Mouse (Mus musculus): Measurements from ENCODE around the gene Hspb2. TPM values are rescaled to one million over a fixed set of nuclear protein-coding genes. Genes with fewer than 3 reads are reported as not detected.
A peak's percentile ranks its signal among the peaks of the same experiment; 100 is the strongest.

Hspb2 gene
- polyA plus RNA-seq, 1 experiment from 2014 or later = 21.6 TPM

DNA sequence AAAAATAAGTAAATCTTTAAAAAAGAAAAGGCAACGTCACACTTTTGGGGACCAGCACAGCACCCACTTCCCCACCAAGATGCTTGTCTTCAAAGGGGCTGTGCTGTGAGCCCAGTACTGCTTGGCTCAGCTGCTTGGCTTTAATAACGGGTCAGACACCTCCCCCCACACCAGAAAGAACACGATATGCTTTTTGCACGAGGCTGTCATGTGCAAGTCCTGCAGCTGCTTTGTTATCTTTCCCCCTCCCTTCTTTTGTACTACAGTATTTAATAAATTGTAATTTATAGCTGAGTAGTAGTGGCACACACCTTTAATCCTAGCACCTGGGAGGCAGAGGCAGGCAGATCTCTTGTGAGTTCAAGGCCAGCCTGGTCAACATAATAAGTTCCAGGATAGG is 33.3 kb downstream of the Hspb2 start:
- Histone ChIP-seq H3K27me3 (ENCODE audit: control insufficient read depth, insufficient read depth, low read length) (no peaks in the 10 kb centered on the region), H3K4me3 (ENCODE audit: low read depth, low read length) (no peak overlapping the region), H3K36me3 (ENCODE audit: control insufficient read depth, insufficient read depth, low read length) (no peaks in the 10 kb centered on the region), H3K27ac (replicated peaks) (no peak overlapping the region), H3K9ac (ENCODE audit: low read length) (no peak overlapping the region), H3K4me1 (replicated peaks; ENCODE audit: control insufficient read depth, insufficient read depth) (0 out of 2 replicates have a peak, but pooled peaks cover 6% of the 10 kb centered on the region), H3K4me2 (replicated peaks; ENCODE audit: low read depth) (no peak overlapping the region), H3K9me3 (ENCODE audit: control insufficient read depth, low read length) (no peaks in the 10 kb centered on the region)
- ATAC-seq (ENCODE audit: low FRiP score, low TSS enrichment) (no peak), DNase-seq (ENCODE audit: low spot score) (no peak)
- TF ChIP-seq CTCF (IDR thresholded peaks at IDR 0.05; ENCODE audit: low read depth) (no peak), EP300 (optimal IDR thresholded peaks at IDR 0.05) (no peak)
- WGBS = 60% methylated on average over 4 of the region's 4 CpGs

DNA sequence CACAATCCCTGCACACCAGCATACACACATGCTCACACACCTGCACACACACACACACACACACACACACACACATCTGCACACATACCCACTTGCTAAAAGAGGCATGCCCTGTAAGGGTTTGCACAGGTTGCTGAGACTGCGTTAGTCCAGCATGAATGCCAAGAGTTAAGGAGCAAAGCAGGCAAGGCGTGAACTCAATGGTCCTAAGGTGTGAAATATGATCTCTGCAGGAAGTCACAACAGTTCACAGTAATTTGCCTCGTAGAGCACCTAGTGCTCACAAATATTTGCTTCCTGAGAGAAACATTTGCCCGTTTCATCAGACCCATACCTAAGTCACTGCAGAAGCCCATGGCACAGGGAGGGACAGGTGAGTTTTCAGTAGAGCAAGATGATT is 38.0 kb downstream of the Hspb2 start:
- Histone ChIP-seq H3K36me3 (ENCODE audit: control insufficient read depth, insufficient read depth, low read length) (no peaks in the 10 kb centered on the region), H3K27me3 (ENCODE audit: control insufficient read depth, insufficient read depth, low read length) (no peaks in the 10 kb centered on the region), H3K4me1 (replicated peaks; ENCODE audit: control insufficient read depth, insufficient read depth) (no peaks in the 10 kb centered on the region), H3K9ac (ENCODE audit: low read length) (no peak overlapping the region), H3K4me2 (replicated peaks; ENCODE audit: low read depth) (no peak overlapping the region), H3K9me3 (ENCODE audit: control insufficient read depth, low read length) (no peaks in the 10 kb centered on the region), H3K27ac (replicated peaks) (no peak overlapping the region), H3K4me3 (ENCODE audit: low read depth, low read length) (no peak overlapping the region)
- WGBS = 29% methylated on average over 4 of the region's 4 CpGs
- peak; percentile 60; the same call in 1 of the 2 replicates for ATAC-seq (ENCODE audit: low FRiP score, low TSS enrichment)
- no peak for TF ChIP-seq CTCF (IDR thresholded peaks at IDR 0.05; ENCODE audit: low read depth)
- no peak for TF ChIP-seq EP300 (optimal IDR thresholded peaks at IDR 0.05)
- no peak for DNase-seq (ENCODE audit: low spot score)

DNA sequence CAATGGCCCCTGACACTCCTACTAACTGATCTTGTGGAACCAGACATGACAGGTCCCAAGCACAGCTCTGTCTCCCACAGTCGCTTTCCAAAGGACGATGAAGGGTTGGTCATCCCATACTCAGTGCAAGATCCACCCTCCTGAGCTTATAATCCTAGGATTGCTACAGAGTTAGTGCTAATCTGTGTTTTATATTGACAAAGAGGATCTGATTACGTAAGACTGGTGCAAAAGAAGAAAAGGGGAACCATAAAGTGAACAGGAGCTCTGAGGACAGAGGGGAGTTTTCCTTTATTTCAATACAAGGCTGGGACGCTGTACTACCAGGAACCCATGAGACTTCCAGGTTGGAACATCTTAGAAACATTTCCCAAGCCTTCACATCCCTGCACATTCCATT is 40.8 kb downstream of the Hspb2 start:
- Histone ChIP-seq H3K4me2 (replicated peaks; ENCODE audit: low read depth) (no peak overlapping the region), H3K9ac (ENCODE audit: low read length) (no peak overlapping the region), H3K4me3 (ENCODE audit: low read depth, low read length) (no peak overlapping the region), H3K36me3 (ENCODE audit: control insufficient read depth, insufficient read depth, low read length) (no peaks in the 10 kb centered on the region), H3K27me3 (ENCODE audit: control insufficient read depth, insufficient read depth, low read length) (no peaks in the 10 kb centered on the region), H3K9me3 (ENCODE audit: control insufficient read depth, low read length) (no peaks in the 10 kb centered on the region), H3K27ac (replicated peaks) (no peak overlapping the region), H3K4me1 (replicated peaks; ENCODE audit: control insufficient read depth, insufficient read depth) (no peaks in the 10 kb centered on the region)
- no peak for TF ChIP-seq CTCF (IDR thresholded peaks at IDR 0.05; ENCODE audit: low read depth)
- TF ChIP-seq EP300 (optimal IDR thresholded peaks at IDR 0.05) = no peak
- ATAC-seq (ENCODE audit: low FRiP score, low TSS enrichment) = no peak
- no peak for DNase-seq (ENCODE audit: low spot score)
- WGBS = 78% methylated on average over 4 of the region's 4 CpGs

DNA sequence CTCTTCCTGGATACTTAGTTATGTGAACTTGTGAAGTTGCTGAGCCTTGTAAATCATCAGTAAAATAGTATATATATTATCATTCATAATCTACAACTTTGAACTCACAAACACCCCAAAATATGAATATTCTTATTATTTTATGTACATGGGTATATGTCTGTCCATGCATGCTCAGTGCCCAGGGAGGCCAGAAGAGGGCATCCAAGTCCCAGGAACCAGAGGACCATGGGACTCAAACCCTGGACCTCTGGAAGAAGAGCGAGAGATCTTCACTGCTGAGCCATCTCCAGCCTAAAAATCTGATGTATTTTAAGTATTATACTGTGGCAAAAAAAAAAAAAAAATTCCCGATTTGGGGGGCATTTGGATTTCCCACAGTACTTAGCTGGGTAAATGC is 43.0 kb downstream of the Hspb2 start:
- Histone ChIP-seq H3K9me3 (ENCODE audit: control insufficient read depth, low read length) (no peaks in the 10 kb centered on the region), H3K36me3 (ENCODE audit: control insufficient read depth, insufficient read depth, low read length) (no peaks in the 10 kb centered on the region), H3K27me3 (ENCODE audit: control insufficient read depth, insufficient read depth, low read length) (no peaks in the 10 kb centered on the region), H3K9ac (ENCODE audit: low read length) (no peak overlapping the region), H3K4me3 (ENCODE audit: low read depth, low read length) (no peak overlapping the region), H3K27ac (replicated peaks) (no peak overlapping the region), H3K4me2 (replicated peaks; ENCODE audit: low read depth) (no peak overlapping the region), H3K4me1 (replicated peaks; ENCODE audit: control insufficient read depth, insufficient read depth) (no peaks in the 10 kb centered on the region)
- WGBS = 29% methylated on average over 2 of the region's 2 CpGs
- TF ChIP-seq CTCF (IDR thresholded peaks at IDR 0.05; ENCODE audit: low read depth) (peak; percentile 76), EP300 (optimal IDR thresholded peaks at IDR 0.05) (no peak)
- DNase-seq (ENCODE audit: low spot score) (peak; percentile 27), ATAC-seq (ENCODE audit: low FRiP score, low TSS enrichment) (no peak)

DNA sequence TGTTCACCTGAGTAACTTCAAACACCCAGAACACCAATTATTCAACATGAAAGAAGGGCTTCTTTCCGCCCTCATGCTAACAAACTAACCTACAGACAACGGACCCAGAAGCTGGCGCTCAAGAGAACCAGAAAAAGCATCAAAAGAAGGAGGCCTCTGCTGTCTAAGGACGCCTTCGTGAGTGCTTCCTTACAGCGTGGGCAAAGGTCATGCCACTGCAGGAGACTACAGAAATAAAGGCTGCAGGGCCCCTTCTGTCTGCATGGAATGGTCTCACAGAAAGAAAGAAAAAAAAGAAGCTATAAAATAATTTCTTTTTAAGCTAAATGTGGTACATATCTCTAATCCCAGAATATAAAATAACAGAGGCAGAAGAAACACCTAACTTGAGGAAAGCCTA is 47.2 kb downstream of the Hspb2 start:
- H3K9ac ChIP-seq (ENCODE audit: low read length) = no peak overlapping the region
- DNase-seq (ENCODE audit: low spot score) = no peak
- no peak for ATAC-seq (ENCODE audit: low FRiP score, low TSS enrichment)
- no peaks in the 10 kb centered on the region for H3K9me3 ChIP-seq (ENCODE audit: control insufficient read depth, low read length)
- TF ChIP-seq EP300 (optimal IDR thresholded peaks at IDR 0.05) (no peak), CTCF (IDR thresholded peaks at IDR 0.05; ENCODE audit: low read depth) (no peak)
- H3K4me2 ChIP-seq (replicated peaks; ENCODE audit: low read depth) = no peak overlapping the region
- H3K4me1 ChIP-seq (replicated peaks; ENCODE audit: control insufficient read depth, insufficient read depth) = no peaks in the 10 kb centered on the region
- H3K36me3 ChIP-seq (ENCODE audit: control insufficient read depth, insufficient read depth, low read length) = no peaks in the 10 kb centered on the region
- 53% methylated on average over 6 of the region's 6 CpGs for WGBS
- H3K27me3 ChIP-seq (ENCODE audit: control insufficient read depth, insufficient read depth, low read length) = no peaks in the 10 kb centered on the region
- H3K4me3 ChIP-seq (ENCODE audit: low read depth, low read length) = no peak overlapping the region
- no peak overlapping the region for H3K27ac ChIP-seq (replicated peaks)

Other genes starting within 250 kb of the Hspb2 start
- 83.8 and 87.0 TPM in 2 replicates for gene Pts, start 223.6 kb downstream of the Hspb2 start, polyA plus RNA-seq (2015; fragmentation: Nextera tagmentation; extraction: Ambion mirVana)
- gene Il18, start 197.5 kb downstream of the Hspb2 start, polyA plus RNA-seq (2015; fragmentation: Nextera tagmentation; extraction: Ambion mirVana) = 290 and 317 TPM in 2 replicates
- gene Bco2, start 197.2 kb downstream of the Hspb2 start, polyA plus RNA-seq (2015; fragmentation: Nextera tagmentation; extraction: Ambion mirVana) = 4.7 and 5.3 TPM in 2 replicates
- not detected in 2 replicates for gene Tex12, start 191.0 kb downstream of the Hspb2 start, polyA plus RNA-seq (2015; fragmentation: Nextera tagmentation; extraction: Ambion mirVana)
- 425 and 428 TPM in 2 replicates for gene Sdhd, start 148.5 kb downstream of the Hspb2 start, polyA plus RNA-seq (2015; fragmentation: Nextera tagmentation; extraction: Ambion mirVana)
- gene Timm8b, start 148.4 kb downstream of the Hspb2 start, polyA plus RNA-seq (2015; fragmentation: Nextera tagmentation; extraction: Ambion mirVana) = 252 and 278 TPM in 2 replicates
- gene Pih1d2, start 135.0 kb downstream of the Hspb2 start, polyA plus RNA-seq (2015; fragmentation: Nextera tagmentation; extraction: Ambion mirVana) = 2.2 and 3.2 TPM in 2 replicates
- gene Nkapd1, start 134.9 kb downstream of the Hspb2 start, polyA plus RNA-seq (2015; fragmentation: Nextera tagmentation; extraction: Ambion mirVana) = 14.3 and 16.1 TPM in 2 replicates
- gene Dlat, start 92.6 kb downstream of the Hspb2 start, polyA plus RNA-seq (2015; fragmentation: Nextera tagmentation; extraction: Ambion mirVana) = 36.7 and 45.2 TPM in 2 replicates
- 6.6 and 6.9 TPM in 2 replicates for gene Dixdc1, start 12.8 kb downstream of the Hspb2 start, polyA plus RNA-seq (2015; fragmentation: Nextera tagmentation; extraction: Ambion mirVana)
- gene 2310030G06Rik, start 5.8 kb downstream of the Hspb2 start, polyA plus RNA-seq (2015; fragmentation: Nextera tagmentation; extraction: Ambion mirVana) = 22.3 and 22.4 TPM in 2 replicates
- gene Cryab, start 1.0 kb downstream of the Hspb2 start, polyA plus RNA-seq (2015; fragmentation: Nextera tagmentation; extraction: Ambion mirVana) = 147 and 174 TPM in 2 replicates
- gene Fdxacb1, start 15.9 kb upstream of the Hspb2 start, polyA plus RNA-seq (2015; fragmentation: Nextera tagmentation; extraction: Ambion mirVana) = 7.2 and 8.3 TPM in 2 replicates
- 19.7 and 19.8 TPM in 2 replicates for gene Alg9, start 22.7 kb upstream of the Hspb2 start, polyA plus RNA-seq (2015; fragmentation: Nextera tagmentation; extraction: Ambion mirVana)
- gene 1110032A03Rik, start 23.2 kb upstream of the Hspb2 start, polyA plus RNA-seq (2015; fragmentation: Nextera tagmentation; extraction: Ambion mirVana) = 36.8 and 41.3 TPM in 2 replicates
- gene Ppp2r1b, start 92.9 kb upstream of the Hspb2 start, polyA plus RNA-seq (2015; fragmentation: Nextera tagmentation; extraction: Ambion mirVana) = 32.6 and 33.2 TPM in 2 replicates